Mouse (Mus musculus): ENCODE data around the gene Lbhd2. TPM values are rescaled to one million over a fixed set of nuclear protein-coding genes. Genes with fewer than 3 reads are reported as not detected.
A peak's percentile ranks its signal among the peaks of the same experiment; 100 is the strongest.

The Lbhd2 gene
- total and polyA plus RNA-seq, 3 experiments: not detected

DNA sequence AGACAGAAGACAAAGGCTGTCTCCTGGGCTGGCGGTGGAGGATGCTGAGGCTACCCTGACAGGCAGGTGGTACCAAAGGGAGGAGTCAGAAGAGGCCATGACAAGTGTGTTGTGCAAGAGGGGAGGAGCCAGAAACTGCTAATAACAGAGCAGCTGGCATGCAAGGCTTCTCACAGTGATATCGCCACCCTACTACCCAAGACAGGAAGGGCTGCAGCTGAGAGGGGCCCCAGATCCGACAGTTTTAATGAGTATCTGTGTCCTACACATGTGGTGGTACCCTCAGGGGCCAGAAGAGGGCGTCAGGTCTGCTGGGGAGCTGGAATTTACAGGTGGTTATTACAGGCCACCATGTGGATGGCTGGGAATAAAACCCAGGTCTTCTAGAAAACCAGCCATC lies 36.4 kb upstream of the Lbhd2 start:
- DNase-seq (ENCODE audit: extremely low read depth): no peak
- dilution Hi-C loops (cut with MboI; ENCODE audit: extremely low pct_ligation_motif_present, extremely low pct_unique_long_range_greater_than_20kb, low sequenced_read_pairs): no loop called here
- Histone ChIP-seq H3K4me1 (ENCODE audit: control insufficient read depth in 1 of 2, insufficient read depth in 2 of 2) (peaks cover 13 to 49% of the 10 kb centered on the region in 2 experiments), H3K27me3 (replicated peaks) (no peaks in the 10 kb centered on the region), H3K4me2 (ENCODE audit: insufficient read depth, low read depth, poor library complexity, severe bottlenecking) (no peak overlapping the region), H3K79me2 (replicated peaks; ENCODE audit: control insufficient read depth, extremely low read depth, insufficient read depth, poor library complexity, severe bottlenecking) (no peaks in the 10 kb centered on the region; the same call in 1 of the 2 replicates), H3K27ac (ENCODE audit: insufficient read depth, low read depth) (no peak overlapping the region), H3K4me3 (replicated peaks in 1 of 3; ENCODE audit: low read depth in 2 of 3, low read length in 2 of 3, poor library complexity in 1 of 3) (no peak overlapping the region), H3K9ac (ENCODE audit: insufficient read depth, low read depth) (no peak overlapping the region), H3K9me3 (replicated peaks; ENCODE audit: low read length) (no peaks in the 10 kb centered on the region), H3K36me3 (replicated peaks in 1 of 2; ENCODE audit: control insufficient read depth in 1 of 2, insufficient read depth in 1 of 2, low read length in 1 of 2) (peaks cover 0 to 9% of the 10 kb centered on the region in 2 experiments)
- TF ChIP-seq CTCF (conservative IDR thresholded peaks at IDR 0.05 in 1 of 2, IDR thresholded peaks at IDR 0.05 in 1 of 2; ENCODE audit: low read depth in 2 of 2, low read length in 2 of 2) (peak in 1 of 2 experiments; percentile 36; a peak in 1 of 4 replicates), BHLHE40 (IDR thresholded peaks at IDR 0.05; ENCODE audit: low read depth, low read length) (no peak)
- in situ Hi-C loops (cut with MboI; ENCODE audit: low pct_ligation_motif_present, low pct_unique_long_range_greater_than_20kb, low sequenced_read_pairs): no loop called here

DNA sequence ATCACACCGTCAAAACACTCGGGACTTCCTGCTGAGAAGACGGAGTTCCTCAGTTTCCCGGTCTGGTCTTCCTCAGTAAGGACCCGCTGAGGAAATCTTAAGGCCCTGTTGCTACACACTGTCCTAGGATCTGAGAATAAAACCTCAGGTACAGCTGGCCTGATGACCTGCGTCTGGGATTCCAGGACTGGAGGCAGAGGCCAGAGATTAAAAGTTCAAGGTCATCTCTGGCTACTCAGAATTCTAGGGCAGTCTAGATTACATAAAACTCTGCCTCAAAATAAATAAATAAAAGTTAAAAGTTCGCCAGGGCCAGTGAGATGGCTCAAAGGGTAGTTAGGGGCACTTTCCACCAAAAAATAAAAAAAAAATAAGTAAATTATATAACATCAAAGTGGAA lies 34.7 kb upstream of the Lbhd2 start:
- TF ChIP-seq MXI1 (IDR thresholded peaks at IDR 0.05; ENCODE audit: low read depth, low read length) (no peak), ETS1 (conservative IDR thresholded peaks at IDR 0.05; ENCODE audit: low read depth, low read length) (no peak), MYC (IDR thresholded peaks at IDR 0.05; ENCODE audit: low read depth, low read length) (no peak), USF2 (conservative IDR thresholded peaks at IDR 0.05; ENCODE audit: low read depth, low read length) (no peak), JUND (conservative IDR thresholded peaks at IDR 0.05; ENCODE audit: low read depth, low read length) (no peak), SMC3 (IDR thresholded peaks at IDR 0.05; ENCODE audit: low read depth, low read length) (no peak), POLR2AphosphoS2 (IDR thresholded peaks at IDR 0.05; ENCODE audit: low read depth, low read length) (no peak), MAZ (IDR thresholded peaks at IDR 0.05; ENCODE audit: low read depth, low read length) (no peak), CHD1 (IDR thresholded peaks at IDR 0.05; ENCODE audit: low read depth, low read length) (no peak), ZC3H11A (IDR thresholded peaks at IDR 0.05; ENCODE audit: low read depth, low read length) (no peak)
- Histone ChIP-seq H3K4me3 (replicated peaks in 1 of 3; ENCODE audit: low read depth in 2 of 3, low read length in 2 of 3, poor library complexity in 1 of 3) (no peak overlapping the region), H3K9ac (ENCODE audit: insufficient read depth, low read depth) (no peak overlapping the region), H3K9me3 (replicated peaks; ENCODE audit: low read length) (no peaks in the 10 kb centered on the region), H3K4me2 (ENCODE audit: insufficient read depth, low read depth, poor library complexity, severe bottlenecking) (no peak overlapping the region), H3K27ac (ENCODE audit: insufficient read depth, low read depth) (no peak overlapping the region), H3K79me2 (replicated peaks; ENCODE audit: control insufficient read depth, extremely low read depth, insufficient read depth, poor library complexity, severe bottlenecking) (no peaks in the 10 kb centered on the region; the same call in 1 of the 2 replicates), H3K36me3 (replicated peaks in 1 of 2; ENCODE audit: control insufficient read depth in 1 of 2, insufficient read depth in 1 of 2, low read length in 1 of 2) (peaks cover 0 to 9% of the 10 kb centered on the region in 2 experiments), H3K27me3 (replicated peaks) (no peaks in the 10 kb centered on the region), H3K4me1 (ENCODE audit: control insufficient read depth in 1 of 2, insufficient read depth in 2 of 2) (peaks cover 13 to 54% of the 10 kb centered on the region in 2 experiments)
- no peak for DNase-seq (ENCODE audit: extremely low read depth)
- dilution Hi-C loops (cut with MboI; ENCODE audit: extremely low pct_ligation_motif_present, extremely low pct_unique_long_range_greater_than_20kb, low sequenced_read_pairs) (no loop called here), in situ Hi-C loops (cut with MboI; ENCODE audit: low pct_ligation_motif_present, low pct_unique_long_range_greater_than_20kb, low sequenced_read_pairs) (no loop called here)

DNA sequence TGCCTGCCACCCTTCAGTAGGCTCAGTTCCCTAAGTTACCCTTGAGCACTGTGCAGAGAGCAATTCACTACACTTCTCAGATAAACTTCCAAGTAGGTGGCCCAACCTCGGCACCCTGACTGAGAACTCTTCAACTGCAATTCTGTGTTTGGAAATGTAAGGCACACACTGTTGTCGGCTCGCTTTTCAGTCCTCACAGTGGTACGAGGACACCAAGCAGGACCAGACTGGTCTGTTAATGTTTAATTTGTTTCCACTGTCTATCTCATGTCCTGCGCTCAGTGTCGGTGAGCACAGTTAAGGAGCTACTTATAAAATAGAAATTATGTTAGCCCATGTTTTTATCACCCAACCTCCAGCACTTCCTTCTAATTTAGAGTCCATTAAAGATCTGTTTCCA lies 33.2 kb upstream of the Lbhd2 start:
- no peak for DNase-seq (ENCODE audit: extremely low read depth)
- Histone ChIP-seq H3K27me3 (replicated peaks) (peaks cover 5% of the 10 kb centered on the region), H3K4me2 (ENCODE audit: insufficient read depth, low read depth, poor library complexity, severe bottlenecking) (no peak overlapping the region), H3K4me3 (replicated peaks in 1 of 3; ENCODE audit: low read depth in 2 of 3, low read length in 2 of 3, poor library complexity in 1 of 3) (no peak overlapping the region), H3K36me3 (replicated peaks in 1 of 2; ENCODE audit: control insufficient read depth in 1 of 2, insufficient read depth in 1 of 2, low read length in 1 of 2) (peaks cover 0 to 6% of the 10 kb centered on the region in 2 experiments), H3K9me3 (replicated peaks; ENCODE audit: low read length) (no peaks in the 10 kb centered on the region), H3K79me2 (replicated peaks; ENCODE audit: control insufficient read depth, extremely low read depth, insufficient read depth, poor library complexity, severe bottlenecking) (no peaks in the 10 kb centered on the region; the same call in 1 of the 2 replicates), H3K27ac (ENCODE audit: insufficient read depth, low read depth) (no peak overlapping the region), H3K9ac (ENCODE audit: insufficient read depth, low read depth) (no peak overlapping the region), H3K4me1 (ENCODE audit: control insufficient read depth in 1 of 2, insufficient read depth in 2 of 2) (peaks cover 4 to 47% of the 10 kb centered on the region in 2 experiments)
- dilution Hi-C loops (cut with MboI; ENCODE audit: extremely low pct_ligation_motif_present, extremely low pct_unique_long_range_greater_than_20kb, low sequenced_read_pairs) (no loop called here), in situ Hi-C loops (cut with MboI; ENCODE audit: low pct_ligation_motif_present, low pct_unique_long_range_greater_than_20kb, low sequenced_read_pairs) (no loop called here)
- no peak for TF ChIP-seq HCFC1 (IDR thresholded peaks at IDR 0.05; ENCODE audit: low read depth, low read length)
- no peak for TF ChIP-seq KAT2A (IDR thresholded peaks at IDR 0.05; ENCODE audit: insufficient replicate concordance, low read length)
- TF ChIP-seq TCF12 (IDR thresholded peaks at IDR 0.05; ENCODE audit: low read depth, low read length): no peak
- TF ChIP-seq CTCF (conservative IDR thresholded peaks at IDR 0.05 in 1 of 2, IDR thresholded peaks at IDR 0.05 in 1 of 2; ENCODE audit: low read depth in 2 of 2, low read length in 2 of 2): no peak
- TF ChIP-seq ZC3H11A (IDR thresholded peaks at IDR 0.05; ENCODE audit: low read depth, low read length): no peak
- TF ChIP-seq NRF1 (IDR thresholded peaks at IDR 0.05; ENCODE audit: low read depth, low read length): no peak
- no peak for TF ChIP-seq POLR2AphosphoS2 (IDR thresholded peaks at IDR 0.05; ENCODE audit: low read depth, low read length)
- no peak for TF ChIP-seq MAX (IDR thresholded peaks at IDR 0.05; ENCODE audit: low read length)
- TF ChIP-seq USF1 (IDR thresholded peaks at IDR 0.05; ENCODE audit: low read depth, low read length): no peak
- no peak for TF ChIP-seq GABPA (IDR thresholded peaks at IDR 0.05; ENCODE audit: insufficient replicate concordance, low read depth, low read length)
- TF ChIP-seq CHD2 (IDR thresholded peaks at IDR 0.05; ENCODE audit: low read length): no peak
- no peak for TF ChIP-seq MEF2A (IDR thresholded peaks at IDR 0.05; ENCODE audit: borderline replicate concordance, low read depth, low read length)
- no peak for TF ChIP-seq SIN3A (IDR thresholded peaks at IDR 0.05; ENCODE audit: low read length)
- no peak for TF ChIP-seq NELFE (IDR thresholded peaks at IDR 0.05; ENCODE audit: low read depth, low read length)
